13 mouse cellular contexts compared by ENCODE assay signal in the genomic region with DNA sequence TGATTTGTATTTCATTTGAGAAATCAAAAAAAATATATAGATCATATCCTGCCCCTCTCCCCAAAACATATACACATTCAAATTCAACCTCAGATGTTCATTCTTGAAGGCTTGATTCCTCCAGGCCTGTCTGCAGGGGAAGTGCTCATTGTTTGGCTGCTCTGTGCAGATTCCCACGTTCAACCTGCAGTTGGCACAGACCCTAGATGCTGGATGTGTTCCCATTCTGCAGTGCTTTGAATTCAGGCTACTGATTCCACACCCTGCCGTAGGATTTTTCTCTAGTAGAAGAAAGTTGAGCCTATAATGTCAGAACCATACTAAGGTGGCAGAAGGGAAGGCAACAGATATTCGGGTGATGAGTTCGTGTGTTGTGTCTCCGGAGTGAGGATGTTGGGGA.
DNase-seq lines count a peak whose midpoint lies in the region; ATAC-seq lines count a peak whose summit lies in the region.
"Had no signal": no experiment of that assay in that cellular context is flagged by ENCODE, and none has a peak within 500 bp of the region (broad histone marks: within the 10 kb centered on the region; RNA-seq: fewer than 3 reads in every experiment).

No protein-coding gene starts in this region.

- ATAC-seq in cerebellum, adult (ENCODE audit: insufficient number of reproducible peaks, low FRiP score, low TSS enrichment), result no peak
- ATAC-seq in CD4-positive, CD25-positive, alpha-beta regulatory T cell, adult 4 months, result no peak
- ATAC-seq: activated CD4-positive, CD25-positive, alpha-beta regulatory T cell, adult 4 months; inflammation-experienced regulatory T-cells, adult 6 months had no signal

- peak; percentile 34 to 35 for DNase-seq in cerebellum, postnatal 36 days
- peak; percentile 20 to 31 for DNase-seq in left cerebral cortex, adult 18-20 months (ENCODE audit: low spot score in 2 of 2)
- DNase-seq in left cerebral cortex, adult 11 months (ENCODE audit: low spot score), result no peak
- peak; percentile 8 to 22 for DNase-seq in layer of hippocampus, adult 8-10 months (ENCODE audit: low spot score in 2 of 2)
- peak; percentile 32 for DNase-seq in right cerebral cortex, postnatal 25 days
- DNase-seq in spleen, adult 18-20 months, result no peak
- DNase-seq: B cell, adult 2 months; gastrocnemius, postnatal 14 days; kidney, postnatal 14 days had no signal

Comparison
In these comparisons a context has a peak if more than half of its experiments do, and no peak if none do; other contexts are left out.
1. DNase-seq: peak in cerebellum, postnatal 36 days (2 of 2), left cerebral cortex, adult 18-20 months (2 of 2), layer of hippocampus, adult 8-10 months (2 of 2) and right cerebral cortex, postnatal 25 days (single experiment); none in left cerebral cortex, adult 11 months (single experiment) and spleen, adult 18-20 months (0 of 2).